Mouse (Mus musculus) kidney, embryonic 14.5 days (tissue): Measurements from ENCODE around the gene Unc119. TPM values are rescaled to one million over a fixed set of nuclear protein-coding genes. Genes with fewer than 3 reads are reported as not detected.

Source experiments
- ATAC-seq: fragments of 200-750 bp; cut with Nextera tagmentation; 2 replicates; pipeline ENCODE4 v1.8.0; 2017; ENCODE audit warnings: moderate number of reproducible peaks, mild to moderate bottlenecking, moderate TSS enrichment, moderate library complexity; ENCODE audit not compliant: low FRiP score, low TSS enrichment
- H3K27ac ChIP-seq: fragments of 300-500 bp; sonication (generic); 2 replicates; pipeline ENCODE4 v1.5.1; 2014; ENCODE audit warnings: low read depth, mild to moderate bottlenecking, low read length, moderate library complexity, mixed read lengths
- H3K27me3 ChIP-seq: fragments of 300-500 bp; sonication (generic); 2 replicates; pipeline ENCODE4 v1.6.1; 2014; ENCODE audit warnings: mild to moderate bottlenecking, low read length; ENCODE audit not compliant: control insufficient read depth, insufficient read depth
- H3K36me3 ChIP-seq: fragments of 300-500 bp; sonication (generic); 2 replicates; pipeline ENCODE4 v1.6.1; 2014; ENCODE audit warnings: low read length, mixed read lengths; ENCODE audit not compliant: control insufficient read depth, insufficient read depth
- H3K4me1 ChIP-seq: fragments of 300-500 bp; sonication (generic); 2 replicates; pipeline ENCODE4 v1.6.1; 2014; ENCODE audit warnings: low read length, mixed read lengths; ENCODE audit not compliant: control insufficient read depth, insufficient read depth
- H3K4me2 ChIP-seq: fragments of 300-500 bp; sonication (generic); replicated peaks from 2 replicates; pipeline ENCODE4 v1.6.1; 2014; ENCODE audit warnings: low read depth, mild to moderate bottlenecking, low read length
- H3K4me3 ChIP-seq: fragments of 300-500 bp; sonication (generic); 2 replicates; pipeline ENCODE4 v1.5.1; 2014; ENCODE audit warnings: mild to moderate bottlenecking, low read length
- H3K9ac ChIP-seq: fragments of 300-500 bp; sonication (generic); 2 replicates; pipeline ENCODE4 v1.6.1; 2014; ENCODE audit warnings: low read depth, mild to moderate bottlenecking, low read length, moderate library complexity
- H3K9me3 ChIP-seq: fragments of 300-500 bp; sonication (generic); 2 replicates; pipeline ENCODE4 v1.6.1; 2016; ENCODE audit warnings: low read length; ENCODE audit not compliant: control insufficient read depth
- WGBS: fragments of 180-500 bp; shearing (Covaris S2); extraction: QIAGEN DNeasy Blood & Tissue Kit; methylation state at CpG from one replicate; pipeline ENCODE4 v1.1.7; 2014; 5-methylcytosine and 5-hydroxymethylcytosine counted together
- polyA plus RNA-seq: library from polyadenylated mRNA; unstranded; fragments of >200 nt; fragmentation: Nextera tagmentation; extraction: Ambion mirVana; gene quantifications from 2 replicates; pipeline ENCODE4 v1.2.1, GENCODE M21; 2014

The Unc119 gene
- polyA plus RNA-seq, 1 experiment from 2014 or later = 49.6 TPM

DNA sequence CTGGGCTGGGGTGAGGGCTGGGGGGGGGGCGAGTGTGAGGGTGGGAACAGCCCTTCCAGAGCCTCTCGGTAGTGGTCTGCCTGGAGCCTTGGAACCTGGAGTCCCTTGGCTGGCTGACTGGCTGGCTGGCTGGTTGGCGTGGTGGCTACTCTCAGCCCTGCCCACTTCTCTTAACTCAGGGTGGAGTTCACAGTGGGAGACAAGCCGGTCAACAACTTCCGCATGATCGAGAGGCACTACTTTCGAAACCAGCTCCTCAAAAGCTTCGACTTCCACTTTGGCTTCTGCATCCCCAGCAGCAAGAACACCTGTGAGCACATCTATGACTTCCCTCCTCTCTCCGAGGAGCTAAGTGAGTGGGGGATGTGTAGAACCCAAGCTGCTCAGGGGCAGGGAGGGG is 4.6 kb downstream of the Unc119 start:
- Histone ChIP-seq H3K9ac (no peak overlapping the region), H3K4me3 (no peak overlapping the region), H3K4me1 (peaks cover 24% of the 10 kb centered on the region), H3K4me2 (no peak overlapping the region), H3K9me3 (no peaks in the 10 kb centered on the region), H3K27ac (no peak overlapping the region), H3K36me3 (peaks cover 10% of the 10 kb centered on the region; the same call in 1 of the 2 replicates), H3K27me3 (no peaks in the 10 kb centered on the region)
- 85% methylated on average over 9 of the region's 9 CpGs for whole genome bisulfite sequencing
- ATAC-seq = no peak

DNA sequence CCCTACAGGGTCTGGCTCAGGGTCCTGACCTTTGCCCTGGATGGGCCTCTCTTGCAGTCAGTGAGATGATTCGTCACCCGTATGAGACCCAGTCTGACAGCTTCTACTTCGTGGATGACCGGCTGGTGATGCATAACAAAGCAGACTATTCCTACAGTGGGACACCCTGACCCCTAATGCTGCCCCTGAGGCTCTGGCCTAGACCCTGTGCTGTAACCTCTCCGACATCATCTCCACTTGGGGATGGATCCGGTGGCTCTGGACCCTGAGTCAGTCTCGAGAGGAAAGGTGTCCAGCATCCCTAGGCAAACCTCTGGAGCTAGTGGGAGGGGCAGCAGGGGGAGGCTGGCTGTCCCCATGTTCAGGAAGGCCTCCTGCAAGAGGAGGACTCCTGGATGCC is 5.2 kb downstream of the Unc119 start:
- Histone ChIP-seq H3K4me3 (no peak overlapping the region), H3K9me3 (no peaks in the 10 kb centered on the region), H3K36me3 (peaks cover 10% of the 10 kb centered on the region; the same call in 1 of the 2 replicates), H3K9ac (no peak overlapping the region), H3K27me3 (no peaks in the 10 kb centered on the region), H3K4me2 (no peak overlapping the region), H3K4me1 (peaks cover 24% of the 10 kb centered on the region), H3K27ac (no peak overlapping the region)
- 39% methylated on average over 7 of the region's 7 CpGs for WGBS
- no peak for ATAC-seq

DNA sequence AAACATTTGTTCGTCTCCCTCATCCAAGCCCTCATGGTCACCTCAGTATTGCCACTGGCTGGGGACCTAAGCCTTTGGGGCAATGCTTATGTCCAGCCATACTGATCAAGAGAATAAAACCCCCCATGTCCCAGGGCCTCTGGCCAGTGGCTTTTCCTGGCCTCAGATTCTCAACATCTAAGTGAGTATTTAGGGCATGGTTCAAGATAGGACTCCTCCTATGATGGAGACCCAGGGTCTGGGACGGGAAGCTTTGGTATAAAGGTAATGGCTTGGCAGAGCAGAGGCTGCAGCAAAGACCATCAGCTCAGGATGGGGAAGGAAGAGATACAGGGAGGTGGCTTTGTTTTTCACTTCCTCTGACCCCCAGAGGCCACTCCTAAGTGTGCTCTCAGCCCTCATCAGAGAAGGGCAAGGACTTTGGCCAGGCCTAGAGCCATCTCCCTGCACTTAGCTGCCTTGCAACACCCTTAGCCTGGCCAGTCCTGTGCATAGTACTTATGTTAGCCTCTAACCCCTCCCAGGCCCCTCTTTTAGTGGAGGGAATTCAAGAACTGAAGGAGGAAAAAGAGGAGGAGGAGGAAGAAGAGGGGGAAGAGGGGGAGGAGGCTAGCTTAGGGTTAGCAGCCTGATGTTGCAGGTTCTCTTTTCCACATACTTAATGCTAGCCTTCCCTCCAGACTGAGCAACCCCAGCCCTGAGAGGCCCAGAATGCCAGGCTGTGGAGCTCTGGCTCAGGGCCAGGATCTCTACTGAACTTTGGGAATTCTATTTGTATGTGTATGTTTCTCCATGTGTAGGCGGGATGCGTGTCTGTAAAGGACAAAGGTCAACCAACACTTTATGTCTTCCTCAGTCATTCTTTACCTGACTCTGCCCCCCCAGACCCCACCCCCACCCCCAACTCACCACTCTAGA is 6.4 kb downstream of the Unc119 start:
- no peak for ATAC-seq
- no peaks in the 10 kb centered on the region for H3K9me3 ChIP-seq
- 70% methylated on average over 4 of the region's 4 CpGs for WGBS
- no peak overlapping the region for H3K4me2 ChIP-seq
- peaks cover 10% of the 10 kb centered on the region; the same call in 1 of the 2 replicates for H3K36me3 ChIP-seq
- H3K27me3 ChIP-seq = no peaks in the 10 kb centered on the region
- no peak overlapping the region for H3K4me3 ChIP-seq
- H3K4me1 ChIP-seq = peaks cover 14% of the 10 kb centered on the region
- no peak overlapping the region for H3K9ac ChIP-seq
- no peak overlapping the region for H3K27ac ChIP-seq

DNA sequence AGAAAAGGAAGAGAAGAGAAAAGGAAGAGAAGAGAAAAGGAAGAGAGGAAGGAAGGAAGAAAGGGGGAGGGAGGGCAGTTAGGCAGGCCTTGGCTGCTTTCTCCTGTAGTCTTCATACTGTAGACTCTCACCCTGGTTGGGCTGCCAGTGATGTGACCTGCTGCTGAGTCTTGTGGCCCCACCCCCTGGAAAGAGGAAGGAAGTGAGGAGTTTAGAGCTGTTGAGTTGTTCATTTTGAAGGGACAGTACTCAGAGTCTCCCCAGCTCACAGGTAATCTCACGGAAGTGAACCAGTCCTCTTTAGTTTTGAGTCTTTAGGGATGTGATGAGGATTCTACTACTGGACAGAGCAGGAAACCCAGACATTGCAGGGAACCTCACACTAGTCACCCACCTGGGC is 9.8 kb downstream of the Unc119 start:
- H3K4me3 ChIP-seq = no peak overlapping the region
- no peak overlapping the region for H3K9ac ChIP-seq
- H3K27me3 ChIP-seq = no peaks in the 10 kb centered on the region
- H3K4me2 ChIP-seq = no peak overlapping the region
- H3K27ac ChIP-seq = no peak overlapping the region
- 95% methylated on average over 1 of the region's 1 CpGs for WGBS
- no peaks in the 10 kb centered on the region for H3K9me3 ChIP-seq
- no peaks in the 10 kb centered on the region for H3K4me1 ChIP-seq
- ATAC-seq = no peak
- H3K36me3 ChIP-seq = peaks cover 9% of the 10 kb centered on the region; the same call in 1 of the 2 replicates

DNA sequence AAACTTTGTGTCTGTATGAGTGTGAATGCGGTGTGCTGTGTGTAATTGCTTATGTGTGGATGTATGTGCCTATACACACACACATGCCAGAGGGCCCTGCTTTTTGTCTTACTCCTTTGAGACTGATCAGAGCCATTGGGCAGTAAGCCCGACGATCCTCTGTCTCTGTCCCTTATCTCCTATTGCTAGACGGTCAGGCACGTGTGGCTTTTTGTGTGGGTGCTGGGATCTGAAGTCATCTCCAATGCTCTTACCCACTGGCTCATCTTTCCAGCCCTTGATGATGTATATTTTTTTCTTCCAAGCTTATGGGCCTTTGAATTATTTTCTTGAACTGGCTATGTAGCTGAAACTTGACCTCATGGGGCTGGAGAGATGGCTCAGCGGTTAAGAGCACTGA is 11.6 kb downstream of the Unc119 start:
- H3K36me3 ChIP-seq = no peaks in the 10 kb centered on the region
- no peaks in the 10 kb centered on the region for H3K4me1 ChIP-seq
- H3K27me3 ChIP-seq = no peaks in the 10 kb centered on the region
- H3K9ac ChIP-seq = no peak overlapping the region
- WGBS = 80% methylated on average over 6 of the region's 6 CpGs
- ATAC-seq = no peak
- H3K9me3 ChIP-seq = no peaks in the 10 kb centered on the region
- no peak overlapping the region for H3K4me2 ChIP-seq
- no peak overlapping the region for H3K4me3 ChIP-seq
- no peak overlapping the region for H3K27ac ChIP-seq

DNA sequence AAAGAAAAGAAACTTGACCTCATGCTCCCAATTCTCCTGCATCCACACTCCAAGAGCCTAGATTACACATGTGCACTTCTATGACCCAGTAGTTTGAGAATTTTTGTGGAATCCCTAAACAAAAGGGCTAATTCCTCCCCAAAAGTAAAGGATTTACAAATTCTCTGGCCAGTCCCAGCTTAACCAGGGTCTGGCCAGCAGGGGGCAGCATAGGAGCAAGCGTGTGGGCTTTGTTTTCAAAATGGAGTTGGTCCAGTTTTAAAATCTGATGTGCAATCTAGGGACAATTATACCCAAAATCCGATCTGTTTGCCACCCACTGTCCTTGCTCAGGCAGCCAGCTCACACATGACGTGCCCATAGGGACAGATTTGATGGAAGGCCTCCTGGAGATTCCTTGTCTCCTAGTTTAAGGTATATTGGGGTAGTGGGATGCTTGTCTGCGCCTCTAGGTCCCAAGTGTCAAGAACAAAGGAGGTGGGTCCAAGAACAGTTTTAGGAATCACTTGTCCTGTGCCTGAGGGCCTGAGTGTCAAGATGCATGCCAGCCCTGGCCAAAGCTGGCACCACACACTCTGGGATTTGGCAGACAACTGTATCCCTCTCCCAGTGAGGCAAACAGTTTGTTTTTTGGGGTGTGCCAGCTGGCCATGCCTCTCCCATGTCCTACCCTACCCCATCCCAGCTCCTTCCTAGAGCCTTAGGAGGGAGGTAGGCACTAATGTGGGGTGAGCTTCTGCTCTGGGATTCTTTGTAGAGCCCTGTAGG is 12.4 kb downstream of the Unc119 start:
- Histone ChIP-seq H3K4me2 (no peak overlapping the region), H3K4me3 (no peak overlapping the region), H3K4me1 (no peaks in the 10 kb centered on the region), H3K9ac (no peak overlapping the region), H3K36me3 (no peaks in the 10 kb centered on the region), H3K9me3 (no peaks in the 10 kb centered on the region), H3K27ac (no peak overlapping the region), H3K27me3 (no peaks in the 10 kb centered on the region)
- WGBS = 36% methylated on average over 4 of the region's 4 CpGs
- no peak for ATAC-seq

DNA sequence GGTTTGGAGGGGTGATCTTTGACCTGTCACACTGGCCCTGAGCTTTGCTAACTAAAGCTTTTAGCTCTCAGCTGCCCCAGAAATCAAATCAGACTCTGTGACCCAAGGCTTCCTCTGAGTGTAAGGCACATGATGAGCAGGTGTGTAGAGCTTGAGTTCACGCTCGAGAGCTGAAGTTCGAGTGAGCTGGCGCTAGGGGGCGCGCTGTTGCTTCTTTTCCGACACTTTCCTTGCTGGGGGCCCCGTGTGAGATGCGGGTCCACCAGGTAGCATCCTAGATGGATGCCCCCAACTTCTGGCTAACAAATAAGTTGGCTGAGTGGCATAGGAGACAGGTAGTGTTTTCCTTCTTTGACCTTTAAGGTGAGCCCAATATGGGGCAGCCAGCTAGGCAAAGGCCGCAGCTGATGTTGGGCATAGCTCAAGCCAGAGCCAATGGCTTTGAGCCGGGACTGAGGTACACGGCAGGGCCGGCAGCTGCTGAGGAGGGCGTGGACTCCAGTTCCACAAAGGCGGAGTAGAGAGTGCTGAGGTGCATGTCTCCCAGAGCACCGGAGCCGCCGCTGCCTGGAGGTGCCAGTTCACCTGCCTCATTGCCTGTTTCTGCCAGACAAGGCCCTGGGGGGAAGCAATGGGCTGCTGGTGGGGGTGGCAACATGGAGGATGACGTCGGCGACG is 15.2 kb downstream of the Unc119 start:
- Histone ChIP-seq H3K9me3 (no peaks in the 10 kb centered on the region), H3K27ac (no peak overlapping the region), H3K4me2 (no peak overlapping the region), H3K4me3 (no peak overlapping the region), H3K9ac (no peak overlapping the region), H3K36me3 (no peaks in the 10 kb centered on the region), H3K4me1 (peaks cover 4% of the 10 kb centered on the region; the same call in 1 of the 2 replicates), H3K27me3 (no peaks in the 10 kb centered on the region)
- WGBS = 17% methylated on average over 22 of the region's 22 CpGs
- ATAC-seq = no peak

DNA sequence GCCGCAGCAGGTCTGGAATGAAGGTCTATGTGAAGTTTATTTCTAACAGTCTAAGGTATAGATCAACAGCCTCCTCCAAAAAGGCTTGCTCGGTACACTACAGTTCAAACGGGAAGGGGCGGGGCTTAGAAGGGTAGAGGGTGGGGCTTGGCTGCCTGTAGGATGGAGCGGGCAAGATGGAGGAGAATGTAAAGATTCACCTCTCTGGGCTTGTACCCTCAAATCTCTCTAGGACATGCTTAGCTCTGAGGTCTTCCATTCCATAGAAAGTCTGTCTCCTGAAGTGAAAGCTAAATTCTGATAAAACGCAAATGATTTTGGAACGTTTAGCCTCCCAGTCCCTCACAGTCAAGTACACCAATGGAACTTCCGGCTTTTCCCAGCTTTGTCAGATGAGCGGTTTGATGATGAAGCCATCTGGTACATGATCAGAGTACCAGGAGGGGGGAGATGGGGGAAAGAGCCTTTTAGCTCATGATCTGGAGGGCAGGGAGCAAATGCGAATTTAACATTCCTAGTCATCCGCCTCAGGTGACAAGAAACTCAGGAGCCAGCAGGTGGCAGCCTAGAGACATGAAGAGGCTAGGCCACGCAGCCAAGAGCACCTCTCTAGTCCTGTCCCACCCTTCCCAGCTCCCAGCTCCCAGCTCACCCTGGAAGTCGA is 17.0 kb downstream of the Unc119 start:
- H3K4me2 ChIP-seq = peak overlapping the region; percentile 60
- peaks cover 21% of the 10 kb centered on the region for H3K4me1 ChIP-seq
- H3K9ac ChIP-seq = peak overlapping the region; percentile 34; the same call in 1 of the 2 replicates
- no peaks in the 10 kb centered on the region for H3K36me3 ChIP-seq
- ATAC-seq = peak; percentile 61
- H3K9me3 ChIP-seq = no peaks in the 10 kb centered on the region
- H3K4me3 ChIP-seq = peak overlapping the region; percentile 33
- 12% methylated on average over 13 of the region's 13 CpGs for WGBS
- H3K27me3 ChIP-seq = no peaks in the 10 kb centered on the region
- no peak overlapping the region for H3K27ac ChIP-seq
